Mouse (Mus musculus): ENCODE results near the gene Slc4a4. TPM values are rescaled to one million over a fixed set of nuclear protein-coding genes. Genes with fewer than 3 reads are reported as not detected.

Slc4a4 gene
- polyA plus RNA-seq, 1 experiment from 2014 or later, result 0.70 TPM

GRCm38 (mm10) chr5:89014782-89015181 is 128.2 kb downstream of the Slc4a4 start:
- WGBS (ENCODE audit: insufficient replicate concordance), result 57% methylated on average over 2 of the region's 2 CpGs
- H3K4me3 ChIP-seq (replicated peaks), result no peak overlapping the region
- no peak for ATAC-seq (ENCODE audit: low read depth)

DNA sequence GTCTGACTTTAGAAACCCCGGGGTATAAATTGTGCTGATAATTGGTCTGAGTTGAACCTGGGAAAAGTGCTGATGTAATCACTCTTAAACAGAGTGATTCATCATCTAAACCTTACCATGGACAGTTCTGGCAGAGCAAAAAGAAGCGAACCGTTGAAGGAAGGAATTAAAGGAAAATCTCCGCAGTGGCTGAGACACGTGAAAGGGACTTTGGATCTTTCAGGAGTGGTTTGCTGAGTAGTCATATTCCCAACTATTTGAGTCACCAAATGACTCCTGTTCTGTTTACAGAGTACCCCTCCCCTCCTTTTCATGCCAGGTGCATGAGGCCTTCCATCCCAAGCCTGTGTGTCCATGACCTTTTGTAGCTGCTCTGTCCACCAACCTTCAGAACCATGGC is 129.3 kb downstream of the Slc4a4 start:
- Histone ChIP-seq H3K27me3 (no peaks in the 10 kb centered on the region), H3K4me1 (replicated peaks) (no peaks in the 10 kb centered on the region), H3K36me3 (no peaks in the 10 kb centered on the region), H3K27ac (no peak overlapping the region), H3K9ac (no peak overlapping the region), H3K4me3 (replicated peaks) (no peak overlapping the region), H3K4me2 (no peak overlapping the region), H3K9me3 (replicated peaks) (no peaks in the 10 kb centered on the region)
- 68% methylated on average over 5 of the region's 5 CpGs for WGBS (ENCODE audit: insufficient replicate concordance)
- ATAC-seq (ENCODE audit: low read depth) (no peak), DNase-seq (no peak)

More at GRCm38 (mm10) chr5:89014782-89015181, 128.2 kb downstream of the Slc4a4 start:
- no peaks in the 10 kb centered on the region for H3K27me3 ChIP-seq
- no peak overlapping the region for H3K27ac ChIP-seq
- no peaks in the 10 kb centered on the region for H3K36me3 ChIP-seq
- H3K4me2 ChIP-seq, result no peak overlapping the region
- no peaks in the 10 kb centered on the region for H3K9me3 ChIP-seq (replicated peaks)
- no peak for DNase-seq
- no peak overlapping the region for H3K9ac ChIP-seq
- H3K4me1 ChIP-seq (replicated peaks), result no peaks in the 10 kb centered on the region

- H3K9me3 ChIP-seq (replicated peaks), result no peaks in the 10 kb centered on the region
- H3K36me3 ChIP-seq, result no peaks in the 10 kb centered on the region
- ATAC-seq (ENCODE audit: low read depth) (no peak), DNase-seq (no peak)
- no peak overlapping the region for H3K27ac ChIP-seq
- WGBS (ENCODE audit: insufficient replicate concordance), result 65% methylated on average over 6 of the region's 6 CpGs
- H3K4me1 ChIP-seq (replicated peaks), result no peaks in the 10 kb centered on the region
- no peaks in the 10 kb centered on the region for H3K27me3 ChIP-seq
- H3K4me3 ChIP-seq (replicated peaks), result no peak overlapping the region
- H3K4me2 ChIP-seq, result no peak overlapping the region
- no peak overlapping the region for H3K9ac ChIP-seq
Measured at GRCm38 (mm10) chr5:89018537-89018936, 131.9 kb downstream of the Slc4a4 start.

- no peak overlapping the region for H3K4me3 ChIP-seq (replicated peaks)
- ATAC-seq (ENCODE audit: low read depth) (no peak), DNase-seq (no peak)
- no peak overlapping the region for H3K27ac ChIP-seq
- no peak overlapping the region for H3K4me2 ChIP-seq
- no peaks in the 10 kb centered on the region for H3K36me3 ChIP-seq
- H3K9me3 ChIP-seq (replicated peaks), result no peaks in the 10 kb centered on the region
- no peaks in the 10 kb centered on the region for H3K4me1 ChIP-seq (replicated peaks)
- no peak overlapping the region for H3K9ac ChIP-seq
- H3K27me3 ChIP-seq, result no peaks in the 10 kb centered on the region
- WGBS (ENCODE audit: insufficient replicate concordance), result 67% methylated on average over 4 of the region's 4 CpGs
Measured at GRCm38 (mm10) chr5:89024413-89024812, 137.8 kb downstream of the Slc4a4 start.

- H3K9ac ChIP-seq, result no peak overlapping the region
- ATAC-seq (ENCODE audit: low read depth), result no peak
- H3K4me3 ChIP-seq (replicated peaks), result no peak overlapping the region
- DNase-seq, result no peak
- H3K36me3 ChIP-seq, result no peaks in the 10 kb centered on the region
- no peaks in the 10 kb centered on the region for H3K4me1 ChIP-seq (replicated peaks)
- no peak overlapping the region for H3K4me2 ChIP-seq
- no peak overlapping the region for H3K27ac ChIP-seq
- H3K27me3 ChIP-seq, result no peaks in the 10 kb centered on the region
- WGBS (ENCODE audit: insufficient replicate concordance), result 84% methylated on average over 4 of the region's 4 CpGs
- H3K9me3 ChIP-seq (replicated peaks), result no peaks in the 10 kb centered on the region
Measured at GRCm38 (mm10) chr5:89027518-89028085, 141.0 kb downstream of the Slc4a4 start.

- no peak overlapping the region for H3K4me3 ChIP-seq (replicated peaks)
- no peak overlapping the region for H3K27ac ChIP-seq
- ATAC-seq (ENCODE audit: low read depth), result no peak
- no peaks in the 10 kb centered on the region for H3K9me3 ChIP-seq (replicated peaks)
- 0 out of 2 replicates have a peak, but pooled peaks cover 4% of the 10 kb centered on the region for H3K4me1 ChIP-seq (replicated peaks)
- no peak for DNase-seq
- 64% methylated on average over 8 of the region's 8 CpGs for WGBS (ENCODE audit: insufficient replicate concordance)
- H3K36me3 ChIP-seq, result no peaks in the 10 kb centered on the region
- H3K9ac ChIP-seq, result no peak overlapping the region
- H3K27me3 ChIP-seq, result no peaks in the 10 kb centered on the region
- no peak overlapping the region for H3K4me2 ChIP-seq
Measured at GRCm38 (mm10) chr5:89032647-89033046, 146.0 kb downstream of the Slc4a4 start.

- no peak overlapping the region for H3K9ac ChIP-seq
- ATAC-seq (ENCODE audit: low read depth), result no peak
- H3K4me2 ChIP-seq, result no peak overlapping the region
- H3K36me3 ChIP-seq, result no peaks in the 10 kb centered on the region
- H3K9me3 ChIP-seq (replicated peaks), result no peaks in the 10 kb centered on the region
- no peaks in the 10 kb centered on the region for H3K27me3 ChIP-seq
- no peak overlapping the region for H3K4me3 ChIP-seq (replicated peaks)
- DNase-seq, result no peak
- no peak overlapping the region for H3K27ac ChIP-seq
- 71% methylated on average over 4 of the region's 4 CpGs for whole genome bisulfite sequencing (ENCODE audit: insufficient replicate concordance)
- 0 out of 2 replicates have a peak, but pooled peaks cover 4% of the 10 kb centered on the region for H3K4me1 ChIP-seq (replicated peaks)
Measured at GRCm38 (mm10) chr5:89033256-89033655, 146.6 kb downstream of the Slc4a4 start.

DNA sequence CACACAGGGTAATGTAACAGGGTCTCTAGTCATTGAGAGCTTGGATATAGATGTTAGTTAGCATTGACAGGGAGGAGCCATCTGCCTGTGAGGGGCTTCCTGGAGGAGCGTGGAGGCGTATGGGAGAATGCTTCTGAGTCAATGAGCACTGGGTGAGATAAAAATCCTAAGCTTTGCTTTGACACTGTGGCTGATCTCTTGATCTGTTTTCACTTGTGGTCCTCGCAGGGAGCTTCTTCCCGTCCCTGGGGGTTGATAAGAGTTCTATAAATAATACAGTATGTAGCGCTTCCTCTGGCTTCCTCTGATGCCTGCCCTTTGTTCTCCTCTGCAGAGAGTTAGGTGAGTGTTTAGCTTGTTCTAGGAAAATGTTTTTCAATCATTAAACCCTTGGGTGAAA is 149.5 kb downstream of the Slc4a4 start:
- WGBS (ENCODE audit: insufficient replicate concordance), result 10% methylated on average over 5 of the region's 5 CpGs
- DNase-seq (no peak), ATAC-seq (ENCODE audit: low read depth) (no peak)
- H3K4me3 ChIP-seq (replicated peaks), result no peak overlapping the region
- H3K9me3 ChIP-seq (replicated peaks), result no peaks in the 10 kb centered on the region
- no peaks in the 10 kb centered on the region for H3K27me3 ChIP-seq
- no peaks in the 10 kb centered on the region for H3K36me3 ChIP-seq
- no peak overlapping the region for H3K9ac ChIP-seq
- 0 out of 2 replicates have a peak, but pooled peaks cover 4% of the 10 kb centered on the region for H3K4me1 ChIP-seq (replicated peaks)
- H3K27ac ChIP-seq, result no peak overlapping the region
- H3K4me2 ChIP-seq, result no peak overlapping the region

- Histone ChIP-seq H3K9ac (no peak overlapping the region), H3K9me3 (replicated peaks) (no peaks in the 10 kb centered on the region), H3K4me3 (replicated peaks) (no peak overlapping the region), H3K36me3 (no peaks in the 10 kb centered on the region), H3K4me1 (replicated peaks) (0 out of 2 replicates have a peak, but pooled peaks cover 4% of the 10 kb centered on the region), H3K4me2 (no peak overlapping the region), H3K27ac (no peak overlapping the region), H3K27me3 (no peaks in the 10 kb centered on the region)
- ATAC-seq (ENCODE audit: low read depth) (no peak), DNase-seq (no peak)
- WGBS (ENCODE audit: insufficient replicate concordance), result 66% methylated on average over 3 of the region's 3 CpGs
Measured at GRCm38 (mm10) chr5:89040814-89041213, 154.2 kb downstream of the Slc4a4 start.

GRCm38 (mm10) chr5:89043846-89044245 is 157.2 kb downstream of the Slc4a4 start:
- no peak overlapping the region for H3K9ac ChIP-seq
- no peaks in the 10 kb centered on the region for H3K36me3 ChIP-seq
- WGBS (ENCODE audit: insufficient replicate concordance), result 48% methylated on average over 5 of the region's 5 CpGs
- H3K4me3 ChIP-seq (replicated peaks), result no peak overlapping the region
- H3K4me2 ChIP-seq, result no peak overlapping the region
- H3K9me3 ChIP-seq (replicated peaks), result no peaks in the 10 kb centered on the region
- ATAC-seq (ENCODE audit: low read depth) (no peak), DNase-seq (no peak)
- no peaks in the 10 kb centered on the region for H3K4me1 ChIP-seq (replicated peaks)
- H3K27ac ChIP-seq, result no peak overlapping the region
- H3K27me3 ChIP-seq, result no peaks in the 10 kb centered on the region

GRCm38 (mm10) chr5:89044801-89045200 is 158.2 kb downstream of the Slc4a4 start:
- 64% methylated on average over 5 of the region's 5 CpGs for WGBS (ENCODE audit: insufficient replicate concordance)
- ATAC-seq (ENCODE audit: low read depth), result no peak
- no peaks in the 10 kb centered on the region for H3K4me1 ChIP-seq (replicated peaks)
- H3K27ac ChIP-seq, result no peak overlapping the region
- H3K4me2 ChIP-seq, result no peak overlapping the region
- H3K36me3 ChIP-seq, result no peaks in the 10 kb centered on the region
- no peaks in the 10 kb centered on the region for H3K27me3 ChIP-seq
- H3K9ac ChIP-seq, result no peak overlapping the region
- DNase-seq, result no peak
- H3K9me3 ChIP-seq (replicated peaks), result no peaks in the 10 kb centered on the region
- H3K4me3 ChIP-seq (replicated peaks), result no peak overlapping the region

GRCm38 (mm10) chr5:89051577-89051976 is 165.0 kb downstream of the Slc4a4 start:
- Histone ChIP-seq H3K4me2 (no peak overlapping the region), H3K4me1 (replicated peaks) (no peaks in the 10 kb centered on the region), H3K4me3 (replicated peaks) (no peak overlapping the region), H3K27me3 (no peaks in the 10 kb centered on the region), H3K9me3 (replicated peaks) (no peaks in the 10 kb centered on the region), H3K9ac (no peak overlapping the region), H3K27ac (no peak overlapping the region), H3K36me3 (no peaks in the 10 kb centered on the region)
- WGBS (ENCODE audit: insufficient replicate concordance), result 37% methylated on average over 5 of the region's 5 CpGs
- no peak for ATAC-seq (ENCODE audit: low read depth)
- no peak for DNase-seq

Measured in liver, embryonic 13.5 days (tissue).